Mouse (Mus musculus): Measurements from ENCODE around the gene Eef1akmt2.

Eef1akmt2 gene

GRCm38 (mm10) chr7:132811716-132812618, 40.5 kb downstream of the Eef1akmt2 start:
- DNase-seq (ENCODE audit: inconsistent age in 2 of 2, low spot score in 1 of 2) = peak; percentile 55 to 87

GRCm38 (mm10) chr7:132810879-132811278, 41.6 kb downstream of the Eef1akmt2 start:
- peak; percentile 93 to 97 for DNase-seq (ENCODE audit: inconsistent age in 2 of 2, low spot score in 1 of 2)

- peak; percentile 71 to 87 for DNase-seq (ENCODE audit: inconsistent age in 2 of 2, low spot score in 1 of 2)
Measured at GRCm38 (mm10) chr7:132810368-132810767, 42.1 kb downstream of the Eef1akmt2 start.

GRCm38 (mm10) chr7:132809721-132810120, 42.8 kb downstream of the Eef1akmt2 start:
- peak in 1 of 2 experiments; percentile 66 for DNase-seq (ENCODE audit: inconsistent age in 2 of 2, low spot score in 1 of 2)

- peak; percentile 61 to 83 for DNase-seq (ENCODE audit: inconsistent age in 2 of 2, low spot score in 1 of 2)
Measured at GRCm38 (mm10) chr7:132808841-132809682, 43.4 kb downstream of the Eef1akmt2 start.

- peak; percentile 17 to 51 for DNase-seq (ENCODE audit: inconsistent age in 2 of 2, low spot score in 1 of 2)
Measured at GRCm38 (mm10) chr7:132808051-132808796, 44.2 kb downstream of the Eef1akmt2 start.

- peak; percentile 38 to 77 for DNase-seq (ENCODE audit: inconsistent age in 2 of 2, low spot score in 1 of 2)
Measured at GRCm38 (mm10) chr7:132806926-132807857, 45.3 kb downstream of the Eef1akmt2 start.

- DNase-seq (ENCODE audit: inconsistent age in 2 of 2, low spot score in 1 of 2) = peak; percentile 39 to 60
Measured at GRCm38 (mm10) chr7:132806286-132806685, 46.2 kb downstream of the Eef1akmt2 start.

GRCm38 (mm10) chr7:132804951-132805350, 47.5 kb downstream of the Eef1akmt2 start:
- peak; percentile 17 to 43 for DNase-seq (ENCODE audit: inconsistent age in 2 of 2, low spot score in 1 of 2)

GRCm38 (mm10) chr7:132804461-132804860, 48.0 kb downstream of the Eef1akmt2 start:
- peak; percentile 57 to 80 for DNase-seq (ENCODE audit: inconsistent age in 2 of 2, low spot score in 1 of 2)

- peak; percentile 63 to 78 for DNase-seq (ENCODE audit: inconsistent age in 2 of 2, low spot score in 1 of 2)
Measured at GRCm38 (mm10) chr7:132803962-132804361, 48.5 kb downstream of the Eef1akmt2 start.

- peak; percentile 27 to 46 for DNase-seq (ENCODE audit: inconsistent age in 2 of 2, low spot score in 1 of 2)
Measured at GRCm38 (mm10) chr7:132803336-132803735, 49.1 kb downstream of the Eef1akmt2 start.

GRCm38 (mm10) chr7:132802691-132803090, 49.8 kb downstream of the Eef1akmt2 start:
- peak; percentile 64 to 82 for DNase-seq (ENCODE audit: inconsistent age in 2 of 2, low spot score in 1 of 2)

- DNase-seq (ENCODE audit: inconsistent age in 2 of 2, low spot score in 1 of 2) = peak; percentile 21 to 60
Measured at GRCm38 (mm10) chr7:132802066-132802465, 50.4 kb downstream of the Eef1akmt2 start.

GRCm38 (mm10) chr7:132801509-132801908, 51.0 kb downstream of the Eef1akmt2 start:
- DNase-seq (ENCODE audit: inconsistent age in 2 of 2, low spot score in 1 of 2) = peak in 1 of 2 experiments; percentile 13

GRCm38 (mm10) chr7:132800868-132801267, 51.6 kb downstream of the Eef1akmt2 start:
- peak; percentile 75 to 86 for DNase-seq (ENCODE audit: inconsistent age in 2 of 2, low spot score in 1 of 2)

- peak; percentile 26 to 62 for DNase-seq (ENCODE audit: inconsistent age in 2 of 2, low spot score in 1 of 2)
Measured at GRCm38 (mm10) chr7:132799119-132800016, 53.1 kb downstream of the Eef1akmt2 start.

GRCm38 (mm10) chr7:132795141-132795540, 57.3 kb downstream of the Eef1akmt2 start:
- DNase-seq (ENCODE audit: inconsistent age in 2 of 2, low spot score in 1 of 2) = no peak

GRCm38 (mm10) chr7:132793467-132793866, 59.0 kb downstream of the Eef1akmt2 start:
- DNase-seq (ENCODE audit: inconsistent age in 2 of 2, low spot score in 1 of 2) = peak; percentile 24 to 47

Measured in adrenal gland, adult (tissue).